Mouse (Mus musculus) thymus, adult 18-20 months (tissue): ENCODE measurements around the gene Tas2r109.
"Not testable (repeated sequence)": the region's sequence is repeated elsewhere in the genome, so short reads cannot be mapped to it uniquely, and the experiment has no call there.

Experiments used
- DNase-seq, 2 experiments: peaks; one replicate each; pipeline ENCODE4 v3.0.0; 2022; ENCODE audit warnings: mixed read lengths in 2 of 2

Tas2r109 gene

GRCm38 (mm10) chr6:132980865-132981264 lies at the start of gene Tas2r109:
Gene Tas2r109, minus strand, starts transcription at chr6:132980965.
- no peak for DNase-seq

GRCm38 (mm10) chr6:132957819-132958218 lies 22.9 kb downstream of the Tas2r109 start, which contains the start of gene Tas2r131:
Gene Tas2r131, minus strand, starts transcription at chr6:132957919.
- DNase-seq = no peak

- no peak for DNase-seq
These were observed 30.0 kb downstream of the Tas2r109 start, which contains the start of gene Tas2r129 for GRCm38 (mm10) chr6:132950802-132951201. Gene Tas2r129, plus strand, starts transcription at chr6:132951102.

- not testable (repeated sequence) for DNase-seq
These were observed 39.4 kb downstream of the Tas2r109 start for GRCm38 (mm10) chr6:132941376-132941775.
